Mouse (Mus musculus) c-Kit-positive CD71-positive TER-119-positive erythroid progenitor cells, embryonic 14.5 days (primary cell): ENCODE results near the gene Nrn1l.

Experiments used
- DNase-seq: peaks from one replicate; pipeline ENCODE4 v3.0.0-alpha.2; 2013; ENCODE audit warnings: low spot score

Gene Nrn1l

DNA sequence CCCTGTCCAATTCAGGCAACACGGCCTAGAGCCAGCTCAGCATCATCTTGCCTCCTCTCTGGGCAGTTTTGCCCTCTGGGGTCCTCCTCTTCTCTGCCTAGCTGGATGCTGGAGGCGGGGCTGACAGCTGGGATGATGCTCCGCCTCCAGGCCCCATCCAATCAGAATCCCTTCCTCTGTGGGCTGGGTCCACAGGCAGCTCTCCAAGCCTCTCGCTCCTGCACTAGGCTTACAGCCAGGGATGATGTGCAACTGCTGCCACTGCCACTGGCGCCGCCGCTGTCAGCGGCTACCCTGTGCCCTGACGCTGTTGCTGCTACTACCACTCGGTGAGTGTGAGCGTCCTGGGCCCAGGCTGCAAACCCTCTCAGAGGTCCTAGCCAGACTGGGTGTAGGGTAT, at the start of gene Nrn1l:
Nrn1l (plus strand) TSS at position 229 of the 400 bp plus-strand sequence.
- DNase-seq: no peak

DNA sequence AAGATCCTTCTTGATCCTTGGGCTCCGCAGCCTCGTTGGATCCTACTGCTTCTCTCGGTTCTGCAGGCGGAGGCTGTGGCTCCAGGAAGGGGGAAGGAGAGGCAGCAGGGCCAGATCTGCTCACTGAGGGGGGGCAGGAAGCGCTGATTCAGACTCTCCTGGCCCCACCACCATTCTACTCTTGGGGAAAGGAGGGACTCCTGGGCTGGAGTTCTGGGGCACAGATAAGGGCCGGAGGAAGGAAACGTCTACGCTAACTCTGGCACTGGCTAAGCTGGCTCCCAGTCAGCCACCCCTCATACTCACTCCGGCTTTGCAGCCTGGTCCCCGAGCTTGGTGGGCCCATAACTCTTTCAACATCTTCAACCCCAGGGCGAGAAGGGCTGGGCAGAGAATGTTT, 46.7 kb upstream of the Nrn1l start:
- no peak for DNase-seq

DNA sequence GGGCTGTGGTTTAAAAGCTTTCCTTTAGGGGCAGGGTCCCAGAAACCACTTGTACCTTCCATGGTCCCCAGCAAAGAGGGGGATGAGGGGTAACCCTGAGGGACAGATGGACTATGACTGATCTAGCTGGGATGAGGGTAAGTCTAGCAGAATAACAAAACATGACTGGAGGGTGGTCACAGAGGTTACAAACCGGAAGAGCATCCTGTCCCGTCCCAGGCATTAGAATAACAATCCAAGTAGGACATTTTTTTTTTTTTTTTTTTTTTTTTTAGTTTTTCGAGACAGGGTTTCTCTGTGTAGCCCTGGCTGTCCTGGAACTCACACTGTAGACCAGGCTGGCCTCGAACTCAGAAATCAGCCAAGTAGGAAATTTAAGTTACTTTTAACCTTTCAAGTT, 43.4 kb upstream of the Nrn1l start:
- DNase-seq: no peak

DNA sequence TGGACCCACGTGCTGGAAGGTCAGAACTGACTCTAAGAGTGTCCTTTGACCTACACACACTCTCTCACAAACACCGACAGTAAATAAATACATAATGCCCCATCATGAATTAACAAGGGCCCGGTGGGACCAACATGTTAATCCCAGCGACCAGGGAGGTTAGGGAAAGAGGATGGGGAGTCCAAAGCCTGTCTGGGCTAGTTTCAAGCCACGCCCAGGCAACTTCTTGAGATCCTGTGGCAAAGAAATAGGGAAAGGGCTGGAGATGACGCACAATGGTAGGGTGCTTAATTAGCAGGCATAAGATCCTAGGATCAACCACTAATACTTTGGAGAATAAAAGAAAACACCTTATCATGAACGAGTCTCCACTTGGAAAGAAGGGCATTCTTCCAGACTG, 42.8 kb upstream of the Nrn1l start:
- DNase-seq: no peak

DNA sequence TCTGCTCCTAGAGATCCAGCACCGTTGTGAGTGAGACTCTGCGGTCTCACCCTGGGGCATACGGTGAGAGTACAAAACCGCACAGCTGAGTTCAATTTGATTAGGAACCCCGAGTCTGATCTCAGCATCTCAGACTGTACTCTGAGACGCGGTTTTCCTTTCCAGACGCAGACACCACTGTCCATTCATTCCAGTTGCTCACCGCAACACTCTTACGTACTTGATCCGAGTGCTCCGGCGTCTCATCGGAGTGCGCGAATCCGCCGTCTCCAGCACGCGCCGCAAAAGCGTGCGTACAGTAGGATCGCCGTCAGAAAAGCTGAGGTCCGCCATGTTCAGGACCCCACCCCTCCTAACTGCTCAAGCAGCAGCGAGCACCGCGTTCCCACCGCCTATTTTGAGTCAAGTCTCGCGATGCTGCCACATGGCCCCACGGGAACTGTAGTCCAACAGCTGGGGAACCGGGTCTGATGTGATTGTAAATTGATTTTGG, 41.7 kb upstream of the Nrn1l start:
- DNase-seq: peak; percentile 85

DNA sequence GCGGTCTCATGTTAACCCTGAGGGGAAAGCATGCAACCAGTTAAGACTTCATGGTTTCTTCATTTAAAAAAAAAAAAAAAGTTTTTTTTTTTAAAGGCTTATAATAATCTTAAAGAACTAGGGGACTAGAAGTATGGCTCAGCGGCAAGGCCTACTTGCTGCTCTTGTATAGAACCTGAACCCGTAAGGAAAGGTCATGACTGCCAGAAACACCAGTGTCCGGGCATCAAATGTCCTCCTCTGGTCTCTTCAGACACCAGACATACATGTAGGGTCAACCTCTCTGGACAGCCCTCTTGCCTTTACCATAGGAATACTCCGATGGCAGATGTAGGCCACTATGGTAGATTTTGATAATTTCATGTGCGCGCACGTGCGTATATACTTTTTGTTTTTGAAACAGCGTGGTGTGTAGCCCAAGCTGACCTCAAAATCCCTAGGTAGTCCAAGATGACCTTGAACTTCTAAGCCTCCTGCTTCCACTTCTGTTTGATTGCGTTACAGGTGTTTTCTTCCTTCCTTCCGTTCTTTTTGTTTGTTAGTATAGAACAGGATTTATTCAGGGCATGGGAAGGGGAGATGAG, 41.1 kb upstream of the Nrn1l start:
- no peak for DNase-seq

DNA sequence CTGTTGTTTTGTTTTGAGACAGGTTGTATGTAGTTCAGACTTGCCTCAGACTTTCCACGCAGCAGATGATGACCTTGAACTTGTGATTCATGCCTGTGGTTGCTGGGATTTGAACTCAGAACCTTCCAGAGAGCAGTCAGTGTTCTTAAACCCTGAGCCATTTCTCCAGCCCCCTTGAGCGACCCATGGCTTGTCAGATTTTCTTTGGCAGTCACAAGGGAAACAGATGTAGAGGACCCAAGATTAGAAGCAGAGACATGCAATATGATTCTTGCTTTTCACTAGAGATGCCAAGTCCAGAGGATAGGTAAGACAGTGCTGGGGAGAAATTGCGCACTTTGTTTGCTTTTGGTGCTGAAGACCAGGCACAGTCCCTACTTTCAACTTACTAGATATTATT, 40.2 kb upstream of the Nrn1l start, which contains the start of gene Cenpt:
Cenpt (minus strand) TSS at position 101 of the 400 bp plus-strand sequence.
- no peak for DNase-seq

DNA sequence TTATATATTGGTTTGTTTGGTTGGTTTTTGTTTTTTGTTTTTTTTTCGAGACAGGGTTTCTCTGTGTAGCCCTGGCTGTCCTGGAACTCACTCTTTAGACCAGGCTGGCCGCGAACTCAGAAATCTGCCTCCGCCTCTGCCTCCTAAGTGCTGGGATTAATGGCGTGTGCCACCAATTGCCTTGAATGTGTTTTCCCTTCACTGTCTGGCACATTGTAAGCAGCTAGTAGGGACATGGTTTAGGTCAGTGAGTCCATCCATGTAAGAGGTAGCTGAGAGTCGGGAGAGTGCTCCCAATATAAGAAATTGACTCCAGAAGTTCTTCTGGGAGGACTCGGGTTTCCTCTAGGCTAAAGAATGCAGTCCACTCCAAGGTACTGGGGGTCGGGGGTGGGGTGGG, 39.1 kb upstream of the Nrn1l start:
- no peak for DNase-seq

DNA sequence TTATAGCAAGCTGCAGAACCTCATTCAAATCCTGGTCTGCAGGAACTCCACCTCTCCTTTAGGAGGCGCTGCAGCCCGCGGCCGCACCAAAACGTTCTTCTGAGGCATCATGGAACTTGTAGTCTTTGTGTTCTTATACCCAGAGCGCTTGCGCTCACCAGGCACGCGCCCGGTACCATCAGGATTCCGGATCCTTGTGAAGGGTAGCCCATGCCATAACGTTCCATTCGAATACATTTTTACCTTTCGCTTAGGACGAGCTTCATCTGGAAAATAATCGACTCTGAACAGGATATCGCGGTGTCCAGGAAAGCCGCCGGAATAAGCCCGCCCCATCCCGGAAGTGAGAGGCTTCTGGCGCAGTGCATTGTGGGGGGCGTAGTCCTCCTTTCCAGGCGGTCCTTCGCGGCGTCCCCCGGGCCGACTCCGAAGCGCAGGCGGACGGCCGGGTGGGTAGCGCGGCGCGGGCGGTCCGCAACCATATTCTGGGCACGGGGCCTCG, 38.6 kb upstream of the Nrn1l start, which contains the start of gene Thap11:
Thap11 (plus strand) TSS at position 418 of the 502 bp plus-strand sequence.
- peak; percentile 92 for DNase-seq

DNA sequence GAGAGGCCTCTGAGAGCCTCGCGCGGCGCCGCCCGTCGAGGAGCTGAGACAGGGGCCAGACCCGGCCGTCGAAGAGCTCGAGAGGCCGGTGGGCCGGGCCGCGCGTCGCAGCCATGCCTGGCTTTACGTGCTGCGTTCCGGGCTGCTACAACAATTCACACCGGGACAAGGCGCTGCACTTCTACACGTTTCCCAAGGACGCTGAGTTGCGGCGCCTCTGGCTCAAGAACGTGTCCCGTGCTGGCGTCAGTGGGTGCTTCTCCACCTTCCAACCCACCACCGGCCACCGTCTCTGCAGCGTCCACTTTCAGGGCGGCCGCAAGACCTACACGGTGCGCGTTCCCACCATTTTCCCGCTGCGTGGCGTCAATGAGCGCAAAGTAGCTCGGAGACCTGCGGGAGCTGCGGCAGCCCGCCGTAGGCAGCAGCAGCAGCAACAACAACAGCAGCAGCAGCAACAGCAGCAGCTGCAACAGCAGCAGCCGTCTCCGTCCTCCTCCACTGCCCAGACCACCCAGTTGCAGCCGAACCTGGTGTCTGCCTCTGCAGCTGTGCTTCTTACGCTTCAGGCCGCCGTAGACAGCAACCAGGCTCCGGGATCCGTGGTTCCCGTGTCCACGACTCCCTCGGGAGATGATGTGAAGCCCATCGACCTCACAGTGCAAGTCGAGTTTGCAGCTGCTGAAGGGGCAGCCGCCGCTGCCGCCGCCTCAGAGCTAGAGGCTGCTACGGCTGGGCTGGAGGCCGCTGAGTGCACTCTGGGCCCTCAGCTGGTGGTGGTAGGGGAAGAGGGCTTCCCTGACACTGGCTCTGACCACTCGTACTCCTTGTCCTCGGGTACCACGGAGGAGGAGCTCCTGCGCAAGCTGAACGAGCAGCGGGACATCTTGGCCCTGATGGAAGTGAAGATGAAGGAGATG, 37.9 kb upstream of the Nrn1l start:
- no peak for DNase-seq

DNA sequence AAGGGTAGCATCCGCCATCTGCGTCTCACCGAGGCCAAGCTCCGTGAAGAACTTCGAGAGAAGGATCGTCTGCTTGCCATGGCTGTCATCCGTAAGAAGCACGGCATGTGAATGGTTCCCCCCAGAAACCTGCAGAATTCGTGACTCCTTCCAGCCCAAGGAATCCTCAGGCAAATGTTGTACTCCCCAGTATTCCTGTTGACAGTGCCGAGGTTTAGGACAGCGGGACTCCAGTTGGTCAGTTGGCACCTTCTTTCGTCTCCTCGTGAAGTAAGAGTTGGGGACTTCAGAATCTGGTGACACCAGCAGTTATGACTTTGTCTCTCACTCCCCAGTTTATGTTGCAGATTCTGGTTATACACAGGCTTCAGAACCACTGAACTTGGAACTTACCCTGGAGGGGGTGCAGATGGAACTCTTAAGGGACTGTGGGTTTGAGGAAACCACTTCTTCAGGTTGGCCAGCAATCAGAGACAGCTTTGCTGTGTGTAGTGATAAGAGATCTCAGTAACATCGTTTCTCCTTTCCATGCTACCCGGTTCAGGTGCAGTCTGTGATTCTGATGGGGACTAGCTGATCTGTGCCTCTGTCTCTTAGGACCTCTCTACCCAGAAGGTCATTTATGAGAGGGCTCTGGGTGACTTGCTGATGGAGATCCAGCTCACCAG, 37.1 kb upstream of the Nrn1l start:
- DNase-seq: no peak

DNA sequence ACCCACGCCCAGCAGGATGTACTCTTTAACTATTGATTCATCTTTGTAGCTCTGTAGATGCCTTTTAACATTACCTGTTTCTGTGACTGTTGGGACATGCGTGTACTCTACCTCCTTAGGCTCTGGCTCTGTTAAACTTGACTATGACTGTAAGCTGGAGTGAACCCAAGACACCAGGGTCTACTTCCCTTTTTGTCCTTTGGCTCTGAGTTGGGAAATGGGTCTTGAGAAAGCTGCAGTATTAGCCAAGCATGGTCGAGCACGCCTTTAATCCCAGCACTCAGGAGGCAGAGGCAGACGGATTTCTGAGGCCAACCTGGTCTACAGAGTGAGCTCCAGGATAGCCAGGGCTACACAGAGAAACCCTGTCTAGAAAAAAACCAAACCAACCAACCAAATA, 34.9 kb upstream of the Nrn1l start:
- DNase-seq: no peak

DNA sequence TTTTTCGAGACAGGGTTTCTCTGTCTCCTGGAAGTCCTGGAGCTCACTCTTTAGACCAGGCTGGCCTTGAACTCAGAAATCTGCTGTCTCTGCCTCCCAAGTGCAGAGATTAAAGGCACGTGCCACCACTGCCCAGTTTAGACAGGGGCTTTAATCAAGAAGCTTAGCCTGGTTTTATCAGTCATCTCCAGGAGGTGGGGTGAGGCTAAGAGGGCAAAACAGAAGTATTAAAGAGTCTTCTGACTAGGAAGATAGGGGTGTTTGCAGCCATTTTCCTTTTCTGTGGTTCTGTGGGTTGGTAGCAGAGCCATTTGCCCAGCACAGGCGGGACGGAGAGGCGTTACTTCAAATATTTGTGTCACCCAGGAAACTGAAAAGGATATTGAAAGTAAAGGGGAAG, 34.1 kb upstream of the Nrn1l start:
- peak; percentile 81 for DNase-seq

DNA sequence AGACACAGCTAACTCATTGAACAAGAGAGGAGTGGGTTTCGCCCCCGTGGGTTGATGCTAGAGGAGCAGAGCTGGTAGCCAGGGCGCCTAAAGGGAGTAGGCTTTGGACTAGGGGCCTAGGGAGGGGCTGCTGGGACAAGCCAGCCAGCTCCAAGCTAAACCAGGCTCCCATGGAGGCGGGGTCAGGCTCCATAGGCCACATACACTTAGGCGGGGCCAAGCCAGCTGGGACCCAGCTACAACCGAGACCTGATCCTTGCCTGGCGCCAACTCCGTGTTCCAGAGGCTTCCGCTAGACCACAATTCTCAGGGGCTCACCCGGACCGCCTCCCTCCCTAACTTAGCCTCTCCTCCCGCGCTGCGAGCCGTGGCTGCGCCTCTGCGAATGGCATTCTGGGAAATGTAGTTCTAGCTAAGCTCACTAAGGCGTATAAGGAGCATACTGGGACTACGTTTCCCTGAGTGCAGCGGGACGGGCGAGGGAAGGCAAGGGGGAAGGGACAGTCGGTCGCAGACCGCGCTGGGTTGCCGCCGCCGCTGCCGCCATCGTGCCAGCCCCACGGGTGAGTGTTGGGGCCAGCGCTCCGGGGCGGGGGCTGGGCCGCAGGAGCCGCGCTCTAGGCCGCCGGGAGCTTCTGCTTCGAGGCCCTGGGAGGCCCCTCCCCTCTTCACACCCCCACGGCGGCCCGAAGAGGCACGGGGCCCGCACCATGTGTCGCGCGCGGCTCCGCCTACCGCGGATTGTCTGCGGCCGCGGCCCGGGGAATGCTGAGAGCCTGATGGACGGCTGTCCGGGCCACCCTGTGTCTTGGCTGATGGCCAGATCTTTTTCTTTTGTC, 33.0 kb upstream of the Nrn1l start, which contains the start of gene Nutf2:
Nutf2 (plus strand) TSS at position 438 of the 839 bp plus-strand sequence.
- DNase-seq: peak; percentile 96

DNA sequence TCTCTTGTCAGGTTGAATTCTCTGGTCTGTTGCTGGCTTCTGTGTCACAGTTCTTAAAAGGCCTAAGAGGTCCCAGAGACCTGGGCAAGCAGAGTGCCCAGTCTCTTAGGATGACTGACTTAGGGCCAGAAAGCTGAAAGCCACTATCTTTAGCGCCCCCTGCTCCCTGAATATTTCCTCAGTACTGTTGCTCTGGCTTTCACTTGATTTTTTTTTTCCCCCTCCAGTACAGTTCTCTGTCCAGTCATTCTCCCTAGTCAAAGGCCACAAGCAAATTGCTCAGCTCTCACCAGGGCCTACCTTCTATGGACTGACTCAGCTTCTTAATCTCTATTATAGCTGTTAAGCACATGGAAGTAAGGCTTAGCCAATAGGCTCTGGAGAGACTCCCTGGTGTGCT, 31.4 kb upstream of the Nrn1l start:
- DNase-seq: no peak

DNA sequence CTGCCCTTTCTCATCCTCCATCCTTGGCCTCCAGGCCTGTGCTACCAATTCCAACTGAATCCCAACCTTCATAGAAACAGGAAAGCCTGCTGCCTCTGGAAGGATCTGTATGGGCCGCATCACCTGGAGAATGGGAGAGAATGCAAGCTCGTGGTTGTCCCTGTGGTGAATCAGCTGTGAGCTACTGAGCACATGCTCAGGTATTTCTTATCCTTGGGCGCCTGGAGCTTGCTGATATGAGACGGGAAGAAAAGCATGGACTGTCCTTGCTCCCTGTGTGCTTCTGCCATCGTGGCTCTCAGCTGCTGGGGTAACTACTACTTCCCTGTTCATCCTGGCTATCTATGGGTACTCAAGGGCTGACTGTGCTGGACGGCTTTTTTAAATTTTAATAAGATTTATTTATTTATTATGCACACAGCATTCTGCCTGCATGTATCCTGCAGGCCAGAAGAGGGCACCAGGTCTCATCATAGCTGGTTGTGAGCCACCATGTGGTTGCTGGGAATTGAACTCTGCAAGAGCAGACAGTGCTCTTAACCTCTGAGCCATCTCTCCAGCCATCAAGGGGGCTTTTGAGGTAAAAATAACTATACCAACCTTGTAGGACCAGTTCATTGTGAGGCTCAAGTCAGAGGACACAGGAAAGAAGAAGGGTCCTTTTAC, 26.9 kb upstream of the Nrn1l start:
- DNase-seq: no peak

DNA sequence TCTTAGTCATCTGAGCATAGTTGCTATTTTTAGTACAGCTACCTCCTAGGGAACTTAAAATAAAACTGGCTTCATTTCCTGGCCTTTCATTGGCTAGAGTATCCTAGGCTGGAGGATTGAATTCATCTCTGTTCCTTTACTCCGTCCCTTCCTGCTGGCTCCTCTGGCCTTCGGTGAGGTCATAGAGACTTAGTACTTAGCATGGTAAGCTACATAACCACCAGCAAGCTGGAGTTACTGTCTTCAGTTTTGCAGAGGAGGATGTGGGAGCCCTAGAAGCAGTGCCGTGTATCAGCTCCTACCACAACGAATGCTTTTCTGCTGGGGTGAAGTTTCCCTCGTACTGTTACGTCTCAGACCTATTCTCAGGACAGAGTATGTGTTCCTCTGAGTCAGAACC, 19.1 kb upstream of the Nrn1l start:
- DNase-seq: no peak

DNA sequence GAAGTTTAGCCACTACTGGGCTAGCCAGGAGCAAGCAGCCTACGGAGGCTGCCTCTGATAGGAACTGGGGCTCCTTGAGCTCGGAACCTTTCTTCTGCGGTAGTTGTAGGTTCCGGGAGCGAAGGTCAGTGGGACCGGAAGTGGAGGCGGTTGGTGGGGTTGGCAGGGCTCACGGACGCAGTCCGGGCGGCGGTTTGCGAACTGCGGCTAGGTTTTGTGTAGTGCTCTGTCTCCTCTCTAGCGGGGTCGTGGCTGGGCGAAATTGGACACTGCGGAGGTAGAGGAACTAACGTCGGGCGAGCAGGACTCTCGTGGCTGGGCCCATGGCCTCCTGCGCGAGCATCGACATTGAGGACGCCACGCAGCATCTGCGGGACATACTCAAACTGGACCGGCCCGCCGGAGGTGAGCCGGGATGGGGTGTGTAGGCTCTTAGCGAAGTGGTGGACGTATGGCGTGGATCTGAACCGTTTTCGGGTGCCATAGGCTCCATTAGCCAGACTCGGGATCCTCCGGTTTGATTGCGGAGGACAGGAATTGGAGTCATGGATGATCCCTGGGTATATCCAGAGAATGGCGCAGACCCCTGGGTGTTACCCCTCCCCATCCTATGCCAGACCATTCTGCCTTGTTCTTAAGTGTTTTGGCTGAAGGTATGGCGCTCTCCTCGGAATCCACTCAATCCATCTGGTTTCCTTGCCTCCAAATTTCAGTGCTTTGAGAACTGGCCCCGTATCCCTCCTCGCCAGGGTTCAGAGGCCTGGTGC, 12.4 kb upstream of the Nrn1l start, which contains the start of gene Edc4:
Edc4 (plus strand) TSS at position 128 of the 767 bp plus-strand sequence.
- DNase-seq: peak; percentile 87

DNA sequence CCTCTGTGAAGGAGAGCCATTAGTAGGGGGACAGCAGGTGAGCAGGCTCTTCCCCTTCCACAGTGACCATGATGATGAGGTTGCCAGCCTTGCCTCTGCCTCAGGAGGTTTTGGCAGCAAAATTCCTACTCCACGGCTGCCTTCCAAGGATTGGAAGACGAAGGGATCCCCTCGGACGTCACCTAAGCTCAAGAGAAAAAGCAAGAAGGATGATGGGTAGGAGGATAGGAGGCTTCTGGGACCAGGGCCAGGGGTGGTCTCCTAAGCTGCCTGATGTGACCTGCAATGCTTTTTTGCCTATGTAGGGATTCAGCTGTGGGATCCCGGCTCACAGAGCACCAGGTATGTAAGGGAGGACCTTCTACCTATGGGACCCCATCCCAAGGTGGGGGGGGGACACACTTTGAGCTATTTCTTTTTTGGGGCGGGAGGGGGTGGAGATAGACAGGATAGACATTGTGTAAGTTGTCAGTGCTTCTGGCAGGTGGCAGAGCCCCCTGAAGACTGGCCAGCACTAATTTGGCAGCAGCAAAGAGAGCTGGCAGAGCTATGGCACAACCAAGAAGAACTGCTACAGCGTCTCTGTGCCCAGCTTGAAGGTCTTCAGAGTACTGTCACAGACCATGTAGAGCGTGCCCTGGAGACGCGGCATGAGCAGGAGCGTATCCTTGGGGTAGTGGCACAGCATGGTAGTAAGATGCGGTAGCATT, 3.5 kb upstream of the Nrn1l start:
- DNase-seq: no peak
